Mouse (Mus musculus) thymus, adult 2 months (tissue): ENCODE data around the gene Dlg1. TPM values are rescaled to one million over a fixed set of nuclear protein-coding genes. Genes with fewer than 3 reads are reported as not detected.

Experiments used
- DNase-seq: peaks from one replicate; pipeline ENCODE4 v3.0.0; 2021
- H3K27ac ChIP-seq: fragments of 200-500 bp; 2 replicates; pipeline ENCODE4 v1.5.1; 2012; ENCODE audit warnings: low read length, control low read depth; ENCODE audit not compliant: control insufficient read depth, insufficient read depth
- H3K27me3 ChIP-seq: fragments of 200-500 bp; 2 replicates; pipeline ENCODE4 v1.6.1; 2012; ENCODE audit warnings: mild to moderate bottlenecking, low read length, moderate library complexity, mixed read lengths; ENCODE audit not compliant: control insufficient read depth, insufficient read depth
- H3K36me3 ChIP-seq: fragments of 200-500 bp; 2 replicates; pipeline ENCODE4 v1.6.1; 2012; ENCODE audit warnings: mild to moderate bottlenecking, low read length, moderate library complexity; ENCODE audit not compliant: control insufficient read depth, insufficient read depth
- H3K4me1 ChIP-seq: fragments of 200-500 bp; replicated peaks from 2 replicates; pipeline ENCODE4 v1.6.1; 2012; ENCODE audit warnings: low read length; ENCODE audit not compliant: control insufficient read depth, insufficient read depth
- H3K4me3 ChIP-seq: fragments of 200-500 bp; 2 replicates; pipeline ENCODE4 v1.5.1; 2012; ENCODE audit warnings: mild to moderate bottlenecking, low read length, control low read depth, moderate library complexity; ENCODE audit not compliant: control insufficient read depth, insufficient read depth
- CTCF ChIP-seq: fragments of 200-500 bp; IDR thresholded peaks from 2 replicates; pipeline ENCODE4 v1.5.1; 2012; ENCODE audit warnings: mild to moderate bottlenecking, control low read depth, low read length, moderate library complexity, borderline replicate concordance; ENCODE audit not compliant: control insufficient read depth, poor library complexity, insufficient read depth; ENCODE audit errors: extremely low read depth
- POLR2A ChIP-seq: fragments of 200-500 bp; IDR thresholded peaks from 2 replicates; pipeline ENCODE4 v1.6.1; 2012; ENCODE audit warnings: mild to moderate bottlenecking, low read length, control low read depth, moderate library complexity; ENCODE audit not compliant: control insufficient read depth, poor library complexity, insufficient read depth; ENCODE audit errors: extremely low read depth
- WGBS: fragments of 180-500 bp; shearing (Covaris S2); methylation state at CpG from one replicate; pipeline ENCODE4 v1.1.7; 2018; 5-methylcytosine and 5-hydroxymethylcytosine counted together
- polyA plus RNA-seq: library from polyadenylated mRNA; depleted of rRNA; stranded (reverse); fragments of >200 nt; gene quantifications from 2 replicates; pipeline ENCODE4 v1.2.3, GENCODE M21; 2012

Gene Dlg1
- polyA plus RNA-seq, 1 experiment: 18.9 TPM

GRCm38 (mm10) chr16:31740271-31740670, 77.0 kb downstream of the Dlg1 start:
- WGBS: 92% methylated on average over 8 of the region's 8 CpGs
- TF ChIP-seq CTCF (no peak), POLR2A (no peak)
- no peaks in the 10 kb centered on the region for H3K4me1 ChIP-seq
- no peaks in the 10 kb centered on the region for H3K27me3 ChIP-seq
- DNase-seq: no peak
- no peak overlapping the region for H3K4me3 ChIP-seq
- peaks cover 5% of the 10 kb centered on the region; the same call in 1 of the 2 replicates for H3K36me3 ChIP-seq
- H3K27ac ChIP-seq: no peak overlapping the region

- Histone ChIP-seq H3K4me3 (no peak overlapping the region), H3K36me3 (peaks cover 5% of the 10 kb centered on the region; the same call in 1 of the 2 replicates), H3K27ac (no peak overlapping the region), H3K27me3 (no peaks in the 10 kb centered on the region), H3K4me1 (no peaks in the 10 kb centered on the region)
- 96% methylated on average over 5 of the region's 5 CpGs for WGBS
- no peak for DNase-seq
- TF ChIP-seq CTCF (no peak), POLR2A (no peak)
These were observed 77.5 kb downstream of the Dlg1 start for GRCm38 (mm10) chr16:31740704-31741103.

- Histone ChIP-seq H3K36me3 (no peaks in the 10 kb centered on the region), H3K27me3 (no peaks in the 10 kb centered on the region), H3K27ac (no peak overlapping the region), H3K4me1 (no peaks in the 10 kb centered on the region), H3K4me3 (no peak overlapping the region)
- no peak for DNase-seq
- TF ChIP-seq CTCF (no peak), POLR2A (no peak)
- WGBS: 98% methylated on average over 1 of the region's 1 CpGs
These were observed 87.3 kb downstream of the Dlg1 start for GRCm38 (mm10) chr16:31750526-31750925.

GRCm38 (mm10) chr16:31754172-31755025, 91.2 kb downstream of the Dlg1 start:
- no peaks in the 10 kb centered on the region for H3K36me3 ChIP-seq
- no peaks in the 10 kb centered on the region for H3K27me3 ChIP-seq
- WGBS: 55% methylated on average over 19 of the region's 19 CpGs
- no peak overlapping the region for H3K4me3 ChIP-seq
- H3K27ac ChIP-seq: no peak overlapping the region
- no peak for DNase-seq
- no peaks in the 10 kb centered on the region for H3K4me1 ChIP-seq
- no peak for TF ChIP-seq CTCF
- no peak for TF ChIP-seq POLR2A

- Histone ChIP-seq H3K4me1 (no peaks in the 10 kb centered on the region), H3K4me3 (no peak overlapping the region), H3K27me3 (no peaks in the 10 kb centered on the region), H3K36me3 (no peaks in the 10 kb centered on the region), H3K27ac (no peak overlapping the region)
- DNase-seq: no peak
- TF ChIP-seq CTCF: no peak
- no peak for TF ChIP-seq POLR2A
- 43% methylated on average over 1 of the region's 1 CpGs for WGBS
These were observed 91.8 kb downstream of the Dlg1 start for GRCm38 (mm10) chr16:31755053-31755452.

- 90% methylated on average over 5 of the region's 5 CpGs for WGBS
- H3K4me3 ChIP-seq: no peak overlapping the region
- H3K27ac ChIP-seq: no peak overlapping the region
- no peak for TF ChIP-seq POLR2A
- TF ChIP-seq CTCF: no peak
- H3K36me3 ChIP-seq: no peaks in the 10 kb centered on the region
- DNase-seq: no peak
- no peaks in the 10 kb centered on the region for H3K4me1 ChIP-seq
- no peaks in the 10 kb centered on the region for H3K27me3 ChIP-seq
These were observed 93.2 kb downstream of the Dlg1 start for GRCm38 (mm10) chr16:31756436-31756835.

GRCm38 (mm10) chr16:31757606-31758005, 94.4 kb downstream of the Dlg1 start:
- no peak for TF ChIP-seq POLR2A
- no peak for TF ChIP-seq CTCF
- Histone ChIP-seq H3K4me3 (no peak overlapping the region), H3K27me3 (no peaks in the 10 kb centered on the region), H3K36me3 (no peaks in the 10 kb centered on the region), H3K4me1 (no peaks in the 10 kb centered on the region), H3K27ac (no peak overlapping the region)
- DNase-seq: no peak
- WGBS: 85% methylated on average over 1 of the region's 1 CpGs
